Mouse (Mus musculus): ENCODE measurements around the gene Baz2b. TPM values are rescaled to one million over a fixed set of nuclear protein-coding genes. Genes with fewer than 3 reads are reported as not detected.
"Not testable (repeated sequence)": the region's sequence is repeated elsewhere in the genome, so short reads cannot be mapped to it uniquely, and the experiment has no call there.

The Baz2b gene
- polyA plus RNA-seq, 1 experiment from 2014 or later: 38.1 TPM

DNA sequence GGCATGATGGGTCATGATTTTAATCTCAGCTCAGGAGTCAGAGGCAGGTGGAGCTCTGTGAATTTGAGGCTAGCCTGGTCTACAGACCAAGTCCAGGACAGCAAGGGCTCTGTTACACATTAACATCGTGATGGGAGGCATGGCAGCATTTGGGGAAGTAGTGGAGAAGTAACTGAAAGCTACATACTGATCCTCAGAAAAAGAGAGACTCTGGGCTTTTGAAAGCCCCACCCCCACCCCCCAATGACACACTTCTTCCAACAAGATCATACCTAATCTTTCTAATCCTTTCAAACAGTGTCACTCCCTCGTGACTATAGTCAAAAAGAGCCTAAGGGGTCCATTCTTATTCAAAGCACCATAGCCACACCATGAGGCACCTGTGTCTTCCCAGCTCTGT lies 73.8 kb downstream of the Baz2b start:
- ChIA-PET POLR2A (no interaction called here), CTCF (no interaction called here)
- in situ Hi-C loops (cut with MboI; ENCODE audit: low pct_unique_long_range_greater_than_20kb): no loop called here
- H3K27me3 ChIP-seq: no peaks in the 10 kb centered on the region
- DNase-seq (ENCODE audit: low read depth, low spot score) (no peak), ATAC-seq (no peak)
- TF ChIP-seq CTCF (IDR thresholded peaks at IDR 0.05): no peak

DNA sequence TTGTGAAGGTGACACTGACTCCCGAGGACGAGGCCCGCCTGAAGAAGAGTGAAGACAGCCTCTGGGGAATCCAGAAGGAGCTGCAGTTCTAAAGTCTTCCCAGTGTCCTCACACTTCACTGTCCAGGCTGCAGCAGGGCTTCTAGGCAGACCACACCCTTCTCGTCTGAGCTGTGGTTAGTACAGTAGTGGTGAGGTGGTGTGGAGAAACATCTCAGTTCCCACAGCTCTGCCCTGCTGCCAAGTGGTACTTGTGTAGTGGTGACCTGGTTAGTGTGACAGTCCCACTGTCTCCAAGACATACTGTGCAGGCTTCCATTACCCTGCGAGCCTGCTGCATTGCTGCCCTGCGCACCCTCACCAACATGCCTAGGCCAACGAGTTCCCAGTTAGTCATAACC lies 74.7 kb downstream of the Baz2b start:
- POLR2A ChIA-PET; ATAC-seq; DNase-seq (ENCODE audit: low read depth, low spot score); H3K27me3 ChIP-seq; CTCF ChIA-PET; in situ Hi-C loops (cut with MboI; ENCODE audit: low pct_unique_long_range_greater_than_20kb): not testable (repeated sequence)

DNA sequence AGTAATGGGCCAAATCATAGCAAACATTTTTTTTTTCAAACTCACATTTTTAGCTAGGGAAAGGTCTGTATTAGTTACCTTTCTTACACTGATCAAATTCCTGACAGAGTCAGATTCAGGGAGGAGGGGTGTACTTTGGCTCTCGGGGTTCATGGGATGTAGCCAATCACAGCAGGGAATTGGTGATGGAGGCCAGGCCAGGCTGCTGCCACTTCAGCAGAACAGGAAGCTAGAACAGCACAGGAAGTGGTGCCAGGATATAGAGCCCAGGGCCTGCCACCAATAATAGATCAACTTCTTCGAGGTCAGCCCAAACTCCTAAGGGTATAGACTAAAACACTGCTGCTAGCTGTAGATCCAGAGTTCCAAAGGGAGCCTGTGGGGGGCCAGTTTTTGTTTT lies 76.6 kb downstream of the Baz2b start:
- POLR2A ChIA-PET: interaction anchor here (0.5 kb wide), 1 partner anchor 76 kb away, joined by 4 read pairs; no protein-coding TSS in a partner anchor
- CTCF ChIA-PET: interaction anchor here (0.7 to 1.2 kb wide), 3 partner anchors 10 to 41 kb away, joined by 3 to 4 read pairs (median 4); no protein-coding TSS in a partner anchor
- no peak for ATAC-seq
- in situ Hi-C loops (cut with MboI; ENCODE audit: low pct_unique_long_range_greater_than_20kb): no loop called here
- no peak for TF ChIP-seq CTCF (IDR thresholded peaks at IDR 0.05)
- no peaks in the 10 kb centered on the region for H3K27me3 ChIP-seq
- DNase-seq (ENCODE audit: low read depth, low spot score): no peak

DNA sequence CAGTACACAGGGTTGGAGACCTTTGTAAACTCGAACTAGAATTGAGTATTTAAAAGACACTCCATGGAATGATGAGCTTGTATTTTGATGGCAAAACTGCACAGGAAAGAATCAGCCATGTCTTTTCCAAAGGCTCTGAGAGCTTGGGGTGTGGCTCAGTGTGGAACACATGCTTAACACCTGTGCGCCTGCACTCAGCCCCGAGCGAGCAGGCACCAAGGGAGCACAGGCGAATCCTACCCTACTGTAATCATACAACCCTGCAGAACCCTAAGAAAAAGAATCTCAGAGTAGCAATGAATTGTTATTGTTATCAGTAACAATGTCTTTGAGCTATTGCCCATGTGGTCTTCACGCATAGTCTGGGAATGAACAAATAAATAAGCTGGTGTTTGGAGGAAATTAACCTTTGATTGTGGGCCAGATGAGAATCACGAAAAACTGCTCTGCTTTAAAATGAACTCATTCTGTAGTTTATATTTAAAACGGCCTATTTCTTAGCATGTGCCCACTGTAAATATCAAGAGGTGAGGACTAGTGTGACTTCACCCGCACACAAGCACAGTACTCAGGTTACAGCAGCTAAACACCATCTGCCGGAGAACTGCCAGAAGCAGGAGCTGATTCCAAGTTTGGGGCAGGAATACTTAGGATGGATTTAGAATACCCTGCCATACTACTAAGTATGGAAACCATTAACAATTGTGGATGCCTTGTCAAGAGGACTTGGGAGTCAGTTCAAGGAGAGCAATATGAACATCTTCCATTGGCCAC lies 77.2 kb downstream of the Baz2b start:
- no peak for TF ChIP-seq CTCF (IDR thresholded peaks at IDR 0.05)
- ChIA-PET CTCF (interaction anchor here (1.2 kb wide), 1 partner anchor 15 kb away, joined by 4 read pairs; no protein-coding TSS in a partner anchor), POLR2A (interaction anchor here (0.5 kb wide), 1 partner anchor 76 kb away, joined by 4 read pairs; no protein-coding TSS in a partner anchor)
- in situ Hi-C loops (cut with MboI; ENCODE audit: low pct_unique_long_range_greater_than_20kb): no loop called here
- no peaks in the 10 kb centered on the region for H3K27me3 ChIP-seq
- DNase-seq (ENCODE audit: low read depth, low spot score): no peak
- no peak for ATAC-seq

DNA sequence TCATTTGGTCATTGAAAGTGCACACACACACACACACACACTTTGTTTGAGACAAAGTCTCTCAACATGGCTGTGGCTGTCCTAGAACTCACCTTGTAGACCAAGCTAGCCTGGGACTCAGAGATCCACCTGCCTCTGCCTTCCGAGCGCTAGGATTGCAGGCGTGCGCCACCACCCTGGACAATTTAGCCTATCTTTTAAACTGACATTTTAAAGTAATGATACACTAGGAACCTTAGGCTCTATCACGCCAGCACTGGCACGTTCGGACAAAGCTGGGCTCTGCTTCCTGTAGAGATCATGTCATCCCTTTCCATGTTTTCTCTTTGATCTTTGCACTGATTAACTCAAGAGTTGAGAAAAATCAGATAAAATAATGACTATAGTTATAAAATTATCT lies 81.0 kb downstream of the Baz2b start:
- DNase-seq (ENCODE audit: low read depth, low spot score) (no peak), ATAC-seq (no peak)
- ChIA-PET POLR2A (no interaction called here), CTCF (no interaction called here)
- TF ChIP-seq CTCF (IDR thresholded peaks at IDR 0.05): no peak
- no peaks in the 10 kb centered on the region for H3K27me3 ChIP-seq
- in situ Hi-C loops (cut with MboI; ENCODE audit: low pct_unique_long_range_greater_than_20kb): loop anchor here (5.0 kb wide), 1 partner anchor 39 kb away; no protein-coding TSS in a partner anchor

DNA sequence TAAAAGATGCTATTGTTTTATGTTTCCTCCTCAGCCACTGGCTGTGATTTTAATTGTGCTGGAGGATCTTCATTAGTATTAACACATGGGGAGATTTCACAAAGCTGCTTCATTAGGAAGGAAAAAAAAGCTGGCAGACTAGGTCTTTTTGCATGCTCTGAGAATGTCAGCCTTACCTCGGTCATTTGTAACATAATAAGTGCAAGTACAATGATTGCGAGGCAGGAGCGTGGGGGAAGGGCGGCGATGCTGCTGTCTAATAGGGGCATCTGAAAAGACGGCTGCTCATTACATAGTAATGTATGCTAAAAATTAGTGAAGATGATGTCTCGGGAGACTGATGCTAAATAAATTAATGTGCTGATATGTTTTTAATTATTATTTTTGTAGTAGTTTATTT lies 82.8 kb downstream of the Baz2b start:
- no peak for ATAC-seq
- CTCF ChIA-PET: interaction anchor here (1.1 kb wide), 1 partner anchor 10 kb away, joined by 4 read pairs; no protein-coding TSS in a partner anchor
- no peak for TF ChIP-seq CTCF (IDR thresholded peaks at IDR 0.05)
- DNase-seq (ENCODE audit: low read depth, low spot score): no peak
- in situ Hi-C loops (cut with MboI; ENCODE audit: low pct_unique_long_range_greater_than_20kb): loop anchor here (5.0 kb wide), 1 partner anchor 40 kb away; no protein-coding TSS in a partner anchor
- no peaks in the 10 kb centered on the region for H3K27me3 ChIP-seq
- POLR2A ChIA-PET: interaction anchor here (0.6 to 2.8 kb wide), 3 partner anchors 9 to 153 kb away, joined by 3 to 11 read pairs (median 3); no protein-coding TSS in a partner anchor

DNA sequence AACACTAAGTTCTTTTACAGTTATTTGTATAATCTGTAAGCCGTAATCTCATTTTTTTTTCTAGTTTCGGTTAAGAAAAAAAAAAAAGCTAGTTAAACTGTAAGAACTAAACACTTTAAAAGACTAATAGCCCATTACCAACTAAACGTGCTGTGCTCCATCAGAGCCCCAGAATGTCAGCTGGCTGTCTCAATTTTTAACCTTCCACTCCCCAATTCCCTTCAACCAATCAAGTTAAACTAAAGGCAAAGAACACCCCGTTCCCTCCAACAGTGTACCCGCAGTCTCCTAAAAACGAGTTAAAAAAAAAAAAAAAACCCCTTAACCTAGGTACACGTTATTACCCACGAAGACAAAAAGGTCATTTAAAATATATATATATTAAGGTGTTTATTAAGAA lies 83.3 kb downstream of the Baz2b start:
- CTCF ChIA-PET: interaction anchor here (1.1 kb wide), 1 partner anchor 9 kb away, joined by 4 read pairs; no protein-coding TSS in a partner anchor
- POLR2A ChIA-PET: interaction anchor here (0.6 to 2.8 kb wide), 5 partner anchors 9 to 619 kb away, joined by 3 to 11 read pairs (median 4); no protein-coding TSS in a partner anchor
- no peak for ATAC-seq

DNA sequence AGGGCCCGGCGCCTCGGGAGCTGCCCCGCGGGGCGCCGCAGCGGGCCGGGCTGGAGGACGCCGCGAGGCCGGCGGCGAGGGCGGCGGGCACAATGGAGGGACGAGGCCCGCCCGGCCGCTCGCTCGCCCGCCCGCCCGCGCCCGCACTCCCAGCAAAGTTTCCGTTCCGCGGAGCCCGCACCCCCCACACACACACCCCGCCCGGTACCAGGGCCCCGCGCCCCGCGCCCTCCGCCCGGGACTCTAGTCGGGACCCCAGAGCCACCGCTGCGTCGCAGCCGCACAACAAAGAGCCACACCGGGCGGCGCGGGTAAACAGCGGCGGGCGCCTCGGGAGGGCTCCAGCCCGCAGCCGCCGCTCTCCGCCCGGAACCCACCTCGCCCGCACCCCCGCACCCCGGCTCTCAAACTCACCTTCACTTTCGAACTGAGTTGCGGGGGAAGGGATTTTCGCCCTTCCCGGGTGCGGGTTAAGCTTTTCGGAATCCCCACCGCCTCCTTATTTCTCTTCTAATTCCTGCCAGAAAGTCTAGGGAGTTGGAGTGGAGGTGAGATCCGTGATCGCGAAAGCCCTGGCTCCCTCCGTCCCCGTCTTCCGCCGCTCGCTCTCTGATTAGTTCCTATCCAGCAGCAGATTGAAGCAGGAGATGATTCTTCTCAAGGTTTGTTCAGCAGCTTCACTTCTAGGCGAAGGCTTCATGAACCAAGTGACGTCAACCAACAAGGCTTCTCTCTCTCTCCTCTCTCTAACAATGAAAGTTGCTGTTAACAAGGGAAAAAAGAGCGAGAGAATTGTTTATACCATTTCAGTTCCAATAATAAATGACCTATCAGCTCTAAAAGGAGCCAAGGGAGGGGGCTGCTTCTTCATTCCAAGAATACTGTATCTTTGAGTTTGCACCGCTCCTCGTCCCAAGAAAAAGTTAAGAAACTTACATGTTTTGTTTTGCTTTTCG lies 84.3 kb downstream of the Baz2b start:
- no peaks in the 10 kb centered on the region for H3K27me3 ChIP-seq
- no peak for TF ChIP-seq CTCF (IDR thresholded peaks at IDR 0.05)
- in situ Hi-C loops (cut with MboI; ENCODE audit: low pct_unique_long_range_greater_than_20kb): loop anchor here (5.0 kb wide), 1 partner anchor 42 kb away; no protein-coding TSS in a partner anchor
- peak; percentile 51 for ATAC-seq
- POLR2A ChIA-PET: interaction anchor here (2.8 kb wide), 1 partner anchor 8 kb away, joined by 11 read pairs; no protein-coding TSS in a partner anchor
- no peak for DNase-seq (ENCODE audit: low read depth, low spot score)
- CTCF ChIA-PET: interaction anchor here (1.1 kb wide), 1 partner anchor 8 kb away, joined by 4 read pairs; no protein-coding TSS in a partner anchor

More for the DNA sequence above, 83.3 kb downstream of the Baz2b start:
- DNase-seq (ENCODE audit: low read depth, low spot score): no peak
- H3K27me3 ChIP-seq: no peaks in the 10 kb centered on the region
- no peak for TF ChIP-seq CTCF (IDR thresholded peaks at IDR 0.05)
- in situ Hi-C loops (cut with MboI; ENCODE audit: low pct_unique_long_range_greater_than_20kb): loop anchor here (5.0 kb wide), 1 partner anchor 41 kb away; no protein-coding TSS in a partner anchor

DNA sequence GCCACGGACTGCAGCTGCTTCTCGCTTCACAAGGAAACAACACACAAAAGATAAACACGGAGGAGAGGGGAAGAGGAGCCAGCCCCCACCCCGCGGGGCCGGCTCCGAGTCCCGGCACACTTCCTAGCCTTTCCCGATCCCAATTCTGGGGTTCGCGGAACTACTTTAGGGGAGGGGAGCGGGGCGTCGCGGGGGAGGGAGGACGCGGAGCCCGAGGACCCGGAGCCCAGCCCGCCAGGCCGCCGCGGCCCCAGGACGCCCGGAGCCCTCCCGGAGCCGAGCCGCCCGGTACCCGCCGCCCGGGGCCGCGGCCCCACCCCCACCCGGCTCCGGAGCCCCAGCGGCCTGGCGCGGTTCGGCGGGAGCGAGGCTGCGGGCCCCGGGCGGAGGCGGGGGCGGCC lies 85.0 kb downstream of the Baz2b start:
- ATAC-seq: peak; percentile 65
- in situ Hi-C loops (cut with MboI; ENCODE audit: low pct_unique_long_range_greater_than_20kb): loop anchor here (5.0 kb wide), 1 partner anchor 43 kb away; no protein-coding TSS in a partner anchor
- no peaks in the 10 kb centered on the region for H3K27me3 ChIP-seq
- CTCF ChIA-PET: no interaction called here
- TF ChIP-seq CTCF (IDR thresholded peaks at IDR 0.05): no peak
- no peak for DNase-seq (ENCODE audit: low read depth, low spot score)
- POLR2A ChIA-PET: no interaction called here

Data from Patski (cell line).